Mouse (Mus musculus) splenic B cell, adult 2 months (primary cell): ENCODE measurements around the gene Ppef1.
"Not testable (repeated sequence)": the region's sequence is repeated elsewhere in the genome, so short reads cannot be mapped to it uniquely, and the experiment has no call there.

Experiments
- DNase-seq: peaks from one replicate; pipeline ENCODE4 v3.0.0-alpha.2; 2011; ENCODE audit warnings: low read depth, low spot score
- H3K27me3 ChIP-seq: 2 replicates; pipeline ENCODE4 v1.6.1; 2012; ENCODE audit warnings: mild to moderate bottlenecking, low read length, moderate library complexity, mixed read lengths; ENCODE audit not compliant: control insufficient read depth, poor library complexity, insufficient read depth, severe bottlenecking
- H3K36me3 ChIP-seq: 2 replicates; pipeline ENCODE4 v1.6.1; 2012; ENCODE audit warnings: mild to moderate bottlenecking, low read length, moderate library complexity, mixed read lengths; ENCODE audit not compliant: control insufficient read depth, poor library complexity, insufficient read depth, severe bottlenecking

The Ppef1 gene

GRCm38 (mm10) chrX:160735650-160736049 lies at the start of gene Ppef1:
Gene Ppef1, minus strand, starts transcription at chrX:160735765.
- Histone ChIP-seq H3K36me3 (no peaks in the 10 kb centered on the region), H3K27me3 (no peaks in the 10 kb centered on the region)
- no peak for DNase-seq

GRCm38 (mm10) chrX:160782276-160782675 lies 46.7 kb upstream of the Ppef1 start:
- no peak for DNase-seq
- Histone ChIP-seq H3K36me3 (no peaks in the 10 kb centered on the region), H3K27me3 (no peaks in the 10 kb centered on the region)

DNA sequence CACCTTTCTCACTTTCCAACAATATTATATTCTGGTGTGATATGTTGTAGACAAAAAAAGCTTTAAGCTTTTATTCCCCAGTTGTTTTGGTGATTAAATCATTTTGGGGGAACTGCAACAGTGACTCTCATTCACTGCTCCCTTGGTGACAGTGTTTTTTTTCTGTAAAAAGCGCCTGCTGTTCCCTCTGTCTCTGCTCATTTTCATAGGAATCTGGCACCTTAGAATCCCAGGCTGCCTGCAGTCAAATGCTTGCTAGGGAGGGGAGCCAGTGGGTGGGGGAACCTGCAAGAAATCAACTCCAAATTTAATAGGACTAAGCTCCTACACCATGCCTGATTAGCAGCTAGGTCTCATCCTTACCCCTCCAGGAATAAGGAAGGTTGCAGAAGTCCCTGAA lies 37.5 kb upstream of the Ppef1 start:
- no peaks in the 10 kb centered on the region for H3K27me3 ChIP-seq
- no peak for DNase-seq
- no peaks in the 10 kb centered on the region for H3K36me3 ChIP-seq

DNA sequence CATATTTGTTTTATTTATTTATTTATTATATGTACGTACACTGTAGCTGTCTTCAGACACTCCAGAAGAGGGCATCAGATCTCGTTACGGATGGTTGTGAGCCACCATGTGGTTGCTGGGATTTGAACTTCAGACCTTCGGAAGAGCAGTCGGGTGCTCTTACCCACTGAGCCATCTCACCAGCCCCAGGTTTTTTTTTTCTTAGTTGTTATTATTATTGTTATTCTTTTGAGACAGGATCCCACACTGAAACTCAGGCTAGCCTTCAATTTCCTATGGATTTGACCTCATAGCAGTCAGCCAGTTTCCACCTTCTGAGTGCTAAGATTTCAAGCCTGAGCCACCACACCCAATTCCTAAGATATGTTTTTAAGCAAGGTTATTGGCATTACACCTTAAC lies 34.1 kb upstream of the Ppef1 start:
- not testable (repeated sequence) for H3K36me3 ChIP-seq, DNase-seq, H3K27me3 ChIP-seq

- Histone ChIP-seq H3K27me3 (no peaks in the 10 kb centered on the region), H3K36me3 (no peaks in the 10 kb centered on the region)
- no peak for DNase-seq
Observed at GRCm38 (mm10) chrX:160767713-160768112, 32.1 kb upstream of the Ppef1 start, which contains the start of gene Rs1. Gene Rs1, plus strand, starts transcription at chrX:160768013.

- no peaks in the 10 kb centered on the region for H3K27me3 ChIP-seq
- H3K36me3 ChIP-seq: no peaks in the 10 kb centered on the region
- DNase-seq: no peak
Observed at GRCm38 (mm10) chrX:160766233-160766616, 30.7 kb upstream of the Ppef1 start.

DNA sequence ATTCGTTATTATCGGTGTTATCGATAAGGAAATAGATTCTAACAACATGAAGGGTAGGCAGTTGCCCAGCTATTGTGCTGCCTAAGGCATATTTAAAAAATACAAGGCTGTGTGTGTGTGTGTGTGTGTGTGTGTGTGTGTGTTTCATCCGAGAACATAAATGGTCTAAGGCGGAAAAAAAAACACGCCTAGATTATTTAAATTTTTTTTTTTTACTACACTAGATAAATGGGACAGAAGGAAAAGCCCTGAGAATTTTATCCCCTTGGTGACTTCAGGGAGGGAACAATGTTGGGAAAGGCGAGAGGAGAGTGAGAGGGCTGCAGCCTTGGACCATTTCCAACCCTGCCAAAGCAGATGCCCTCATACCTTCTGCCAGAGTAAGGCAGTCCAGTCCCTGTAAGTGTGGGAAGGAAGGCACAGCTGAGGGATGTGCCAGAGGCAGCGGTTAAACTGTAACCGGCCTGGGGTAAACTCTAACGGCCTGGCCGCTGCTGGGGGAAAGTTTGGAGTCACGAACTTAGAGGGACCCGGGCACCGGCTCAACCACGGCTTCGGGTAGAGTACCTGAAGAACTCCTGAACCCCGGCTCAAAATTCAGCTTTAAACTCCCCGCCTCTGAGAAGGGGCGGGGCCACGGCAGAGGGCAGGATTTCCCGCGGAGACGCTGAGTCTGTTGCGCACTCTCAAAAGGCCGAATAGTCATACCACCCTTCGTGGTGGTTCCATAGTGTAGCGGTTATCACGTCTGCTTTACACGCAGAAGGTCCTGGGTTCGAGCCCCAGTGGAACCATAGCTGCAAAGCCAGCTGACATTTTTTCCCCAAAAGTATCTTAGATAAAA lies 30.0 kb upstream of the Ppef1 start:
- Histone ChIP-seq H3K27me3 (no peaks in the 10 kb centered on the region), H3K36me3 (no peaks in the 10 kb centered on the region)
- peak; percentile 93 for DNase-seq

- Histone ChIP-seq H3K27me3 (no peaks in the 10 kb centered on the region), H3K36me3 (no peaks in the 10 kb centered on the region)
- DNase-seq: no peak
Observed at GRCm38 (mm10) chrX:160750808-160751207, 15.2 kb upstream of the Ppef1 start.

DNA sequence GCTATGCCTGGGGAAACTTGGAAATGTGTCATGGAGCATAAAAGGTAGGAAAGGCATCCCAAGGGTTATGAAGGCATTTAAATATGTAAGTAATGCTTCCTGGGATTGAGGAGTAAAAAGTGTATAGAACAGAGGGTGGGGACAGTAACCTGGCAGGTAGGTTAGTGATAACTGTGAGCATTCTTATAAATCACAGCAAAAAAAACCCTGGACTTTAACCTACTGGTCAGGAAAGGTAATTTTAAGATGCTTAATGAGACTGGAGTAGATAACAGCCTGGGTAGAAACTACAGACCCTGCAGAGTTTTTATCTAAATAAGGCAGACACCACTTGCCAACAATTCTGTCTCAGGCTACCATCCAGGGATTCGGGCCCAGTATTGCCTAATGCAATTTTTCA lies 13.1 kb upstream of the Ppef1 start:
- H3K27me3 ChIP-seq: no peaks in the 10 kb centered on the region
- no peak for DNase-seq
- H3K36me3 ChIP-seq: no peaks in the 10 kb centered on the region

GRCm38 (mm10) chrX:160745399-160745798 lies 9.8 kb upstream of the Ppef1 start:
- no peaks in the 10 kb centered on the region for H3K36me3 ChIP-seq
- DNase-seq: no peak
- H3K27me3 ChIP-seq: no peaks in the 10 kb centered on the region

GRCm38 (mm10) chrX:160699171-160699570 lies 36.4 kb downstream of the Ppef1 start:
- no peak for DNase-seq
- Histone ChIP-seq H3K36me3 (no peaks in the 10 kb centered on the region), H3K27me3 (no peaks in the 10 kb centered on the region)

DNA sequence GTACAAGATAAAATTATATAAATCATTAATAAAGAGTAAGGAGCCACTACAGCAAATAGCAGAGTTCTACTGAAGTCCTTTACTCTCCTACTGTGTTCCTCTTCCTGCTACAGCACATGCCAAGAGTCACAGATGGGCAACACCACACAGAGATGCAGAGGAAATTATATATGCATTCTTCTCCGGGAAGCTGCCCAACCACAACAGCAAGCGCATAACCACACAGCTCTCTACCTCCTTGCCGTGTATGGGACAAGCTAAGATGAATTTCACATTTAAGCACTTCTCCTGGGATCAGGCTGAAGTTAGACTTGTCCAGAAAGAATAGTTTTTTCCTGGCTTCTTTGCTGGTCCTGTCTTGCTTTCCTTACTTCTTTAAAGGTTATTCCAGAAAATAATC lies 44.0 kb downstream of the Ppef1 start:
- H3K36me3 ChIP-seq: no peaks in the 10 kb centered on the region
- DNase-seq: no peak
- no peaks in the 10 kb centered on the region for H3K27me3 ChIP-seq

DNA sequence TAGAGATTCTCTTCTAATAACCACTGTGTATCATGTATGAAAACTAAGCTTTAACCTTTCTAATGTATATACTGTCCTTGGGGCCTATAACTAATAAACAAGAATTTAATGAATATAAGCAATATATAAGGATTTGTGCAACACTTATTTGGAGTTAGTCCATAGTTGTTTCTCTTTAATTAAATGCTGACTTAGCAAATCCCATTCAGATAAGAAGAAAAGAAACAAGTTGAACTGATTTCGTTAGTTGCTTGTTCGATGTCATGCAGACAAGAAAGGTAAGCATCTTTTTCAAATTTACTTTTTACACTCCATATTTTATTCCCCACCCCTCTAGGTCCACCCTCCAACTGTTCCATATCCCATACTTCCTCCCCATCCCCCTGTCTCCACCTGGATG lies 45.5 kb downstream of the Ppef1 start:
- DNase-seq: no peak
- Histone ChIP-seq H3K27me3 (no peaks in the 10 kb centered on the region), H3K36me3 (no peaks in the 10 kb centered on the region)

DNA sequence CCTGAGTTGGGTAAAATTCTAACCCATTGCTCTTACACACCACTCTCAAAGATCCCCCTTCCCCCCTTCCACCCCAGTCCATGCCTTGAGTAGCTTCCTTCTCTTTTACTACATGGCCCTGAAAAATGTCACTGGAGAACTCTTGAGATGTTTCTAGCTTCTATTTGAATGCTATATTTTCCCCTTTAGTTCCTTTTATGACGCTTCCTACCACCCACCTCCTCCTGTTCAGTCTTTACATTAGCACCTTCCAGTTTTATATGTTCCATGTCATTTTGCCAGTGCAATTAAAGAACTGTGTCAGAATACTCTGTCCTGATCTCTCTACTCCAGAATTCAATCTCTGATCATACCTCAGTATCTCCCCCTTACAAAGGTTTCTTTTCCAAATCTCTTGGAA lies 65.6 kb downstream of the Ppef1 start:
- no peak for DNase-seq
- Histone ChIP-seq H3K27me3 (no peaks in the 10 kb centered on the region), H3K36me3 (no peaks in the 10 kb centered on the region)

DNA sequence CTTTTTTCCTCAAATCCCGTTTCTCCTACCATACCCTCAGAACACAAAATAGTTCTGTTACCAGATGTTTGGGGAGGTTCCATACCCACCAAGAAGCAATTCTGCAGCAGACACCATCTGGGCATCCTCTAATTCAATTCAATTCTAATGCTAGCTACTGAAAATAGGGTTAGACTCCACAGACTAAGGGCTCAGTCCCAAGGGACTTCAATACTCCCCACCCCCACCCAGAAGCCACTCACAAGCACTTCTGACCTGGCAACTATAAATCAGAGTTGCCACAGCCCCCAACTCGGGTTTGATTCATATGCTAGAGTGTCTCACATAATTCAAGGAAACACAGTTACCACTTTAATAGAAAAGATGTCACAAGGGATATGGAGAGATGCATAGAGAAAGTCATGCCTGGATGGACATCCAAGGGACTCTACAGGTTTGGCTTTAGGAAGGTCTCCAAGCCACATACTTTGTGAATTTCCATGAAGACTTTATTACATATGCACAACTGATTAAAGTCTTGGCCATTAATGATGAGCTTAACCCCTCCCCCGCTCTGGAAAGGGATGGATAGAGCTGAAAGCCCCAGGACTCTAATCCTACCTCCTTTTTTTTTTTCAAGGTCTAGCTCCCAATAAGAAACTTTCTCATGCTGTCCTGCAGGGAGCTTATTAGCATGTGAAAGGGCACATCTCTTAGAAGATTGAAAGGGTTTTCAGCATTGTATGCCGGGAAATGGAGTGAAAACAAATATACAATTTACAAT lies 124.5 kb downstream of the Ppef1 start:
- no peaks in the 10 kb centered on the region for H3K36me3 ChIP-seq
- no peaks in the 10 kb centered on the region for H3K27me3 ChIP-seq
- DNase-seq: no peak
